Mouse (Mus musculus): ENCODE results near the gene Stx1a.

DNA sequence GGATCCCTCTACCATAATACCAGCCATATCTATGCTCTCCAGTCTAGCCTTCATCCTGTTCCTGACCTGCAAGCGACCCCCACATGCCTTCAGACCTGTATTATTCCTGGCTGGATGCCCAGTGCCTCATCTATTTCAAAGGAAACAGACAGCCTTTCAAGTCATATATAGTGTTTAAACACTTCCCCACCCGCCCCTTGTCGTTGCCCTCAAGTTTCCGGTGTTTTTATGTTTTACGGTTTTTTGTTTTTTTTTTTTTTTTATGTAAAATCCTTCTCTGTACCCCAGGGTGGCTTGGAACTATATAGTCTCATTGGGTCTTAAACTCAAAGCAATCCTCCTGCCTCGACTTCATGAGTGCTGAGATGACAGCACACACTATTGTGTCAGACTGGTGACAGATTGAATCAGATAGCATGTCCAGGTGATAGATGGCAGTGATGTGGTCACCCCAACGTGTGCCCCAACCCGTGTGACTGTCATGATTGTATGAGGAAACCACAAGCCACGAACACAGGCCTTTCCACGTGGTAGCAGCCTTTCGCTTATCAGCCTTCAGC lies 1.5 kb downstream of the Stx1a start:
- TF ChIP-seq POLR2A (IDR thresholded peaks at IDR 0.05; ENCODE audit: low read depth, low read length) (no peak), CTCF (IDR thresholded peaks at IDR 0.05; ENCODE audit: borderline replicate concordance, insufficient read depth, low read length) (no peak)
